Mouse (Mus musculus) megakaryocyte, embryonic 14.5 days (primary cell): ENCODE results near the gene Taok1. TPM values are rescaled to one million over a fixed set of nuclear protein-coding genes. Genes with fewer than 3 reads are reported as not detected.
A peak's percentile ranks its signal among the peaks of the same experiment; 100 is the strongest.
"Not testable (repeated sequence)": the region's sequence is repeated elsewhere in the genome, so short reads cannot be mapped to it uniquely, and the experiment has no call there.

Source experiments
- H3K27me3 ChIP-seq: replicated peaks from 2 replicates; pipeline ENCODE3; 2012; ENCODE audit warnings: inconsistent platforms
- H3K36me3 ChIP-seq: replicated peaks from 2 replicates; pipeline ENCODE3; 2012; ENCODE audit warnings: low read length, inconsistent platforms, mixed read lengths
- H3K4me1 ChIP-seq: 2 replicates; pipeline ENCODE4 v1.6.1; 2012; ENCODE audit warnings: inconsistent platforms
- H3K4me3 ChIP-seq: replicated peaks from 2 replicates; pipeline ENCODE3; 2012; ENCODE audit warnings: moderate library complexity, mild to moderate bottlenecking, inconsistent platforms
- H3K9me3 ChIP-seq: 2 replicates; pipeline ENCODE4 v1.6.1; 2012; ENCODE audit warnings: inconsistent platforms
- FLI1 ChIP-seq: IDR thresholded peaks from 2 replicates; pipeline ENCODE4 v1.6.1; 2012; ENCODE audit warnings: low read length, inconsistent platforms, mixed read lengths
- GATA1 ChIP-seq: IDR thresholded peaks from 3 replicates; pipeline ENCODE4 v1.6.1; 2012; ENCODE audit warnings: mixed read lengths, low read length, inconsistent platforms, borderline replicate concordance
- polyA plus RNA-seq: library from polyadenylated mRNA; stranded (reverse); fragments of >175 nt; gene quantifications from 2 replicates; pipeline ENCODE4 v1.2.3, GENCODE M21; 2012; ENCODE audit warnings: low replicate concordance; ENCODE audit not compliant: insufficient read depth

Gene Taok1
- polyA plus RNA-seq: 1.2 and 2.3 TPM in 2 replicates

- TF ChIP-seq GATA1 (no peak), FLI1 (no peak)
- Histone ChIP-seq H3K4me3 (peak within 1 kb of the TSS; percentile 97), H3K9me3 (no peaks in the 10 kb centered on the region)
Measured at GRCm38 (mm10) chr11:77607538-77608455, at the start of gene Taok1. TSS of gene Taok1 (minus strand) at chr11:77607815.

GRCm38 (mm10) chr11:77653406-77654190 is 46.0 kb upstream of the Taok1 start:
- H3K36me3 ChIP-seq, H3K4me3 ChIP-seq, H3K9me3 ChIP-seq: not testable (repeated sequence)
- Histone ChIP-seq H3K4me1 (peaks cover 24% of the 10 kb centered on the region), H3K27me3 (peaks cover 12% of the 10 kb centered on the region)

More at GRCm38 (mm10) chr11:77607538-77608455, at the start of gene Taok1:
- H3K27me3 ChIP-seq: no peaks in the 10 kb centered on the region
- peaks cover 21% of the 10 kb centered on the region for H3K36me3 ChIP-seq
- peaks cover 37% of the 10 kb centered on the region for H3K4me1 ChIP-seq

- TF ChIP-seq GATA1 (no peak), FLI1 (no peak)
- H3K27me3 ChIP-seq: peaks cover 6% of the 10 kb centered on the region
- peaks cover 22% of the 10 kb centered on the region for H3K4me1 ChIP-seq
Measured at GRCm38 (mm10) chr11:77652484-77652883, 44.9 kb upstream of the Taok1 start.

GRCm38 (mm10) chr11:77648878-77649277 is 41.3 kb upstream of the Taok1 start:
- peaks cover 12% of the 10 kb centered on the region for H3K4me1 ChIP-seq
- H3K27me3 ChIP-seq: peaks cover 31% of the 10 kb centered on the region
- no peaks in the 10 kb centered on the region for H3K9me3 ChIP-seq
- TF ChIP-seq GATA1 (no peak), FLI1 (no peak)
- H3K4me3 ChIP-seq: no peak overlapping the region
- no peaks in the 10 kb centered on the region for H3K36me3 ChIP-seq

More at GRCm38 (mm10) chr11:77652484-77652883, 44.9 kb upstream of the Taok1 start:
- Histone ChIP-seq H3K9me3 (no peaks in the 10 kb centered on the region), H3K36me3 (no peaks in the 10 kb centered on the region), H3K4me3 (no peak overlapping the region)

GRCm38 (mm10) chr11:77645481-77645880 is 37.9 kb upstream of the Taok1 start:
- H3K4me1 ChIP-seq: peaks cover 17% of the 10 kb centered on the region
- no peaks in the 10 kb centered on the region for H3K9me3 ChIP-seq
- TF ChIP-seq FLI1: no peak
- no peak for TF ChIP-seq GATA1
- peaks cover 33% of the 10 kb centered on the region for H3K27me3 ChIP-seq
- H3K36me3 ChIP-seq: no peaks in the 10 kb centered on the region
- H3K4me3 ChIP-seq: no peak overlapping the region

GRCm38 (mm10) chr11:77641390-77641789 is 33.8 kb upstream of the Taok1 start:
- TF ChIP-seq GATA1 (no peak), FLI1 (no peak)
- no peak overlapping the region for H3K4me3 ChIP-seq
- peaks cover 9% of the 10 kb centered on the region for H3K4me1 ChIP-seq
- H3K9me3 ChIP-seq: no peaks in the 10 kb centered on the region
- H3K27me3 ChIP-seq: peaks cover 21% of the 10 kb centered on the region
- H3K36me3 ChIP-seq: no peaks in the 10 kb centered on the region

- Histone ChIP-seq H3K27me3 (peaks cover 2% of the 10 kb centered on the region), H3K4me3 (peak overlapping the region; percentile 92), H3K36me3 (no peaks in the 10 kb centered on the region), H3K9me3 (peaks cover 8% of the 10 kb centered on the region), H3K4me1 (peaks cover 50% of the 10 kb centered on the region)
- TF ChIP-seq GATA1 (no peak), FLI1 (no peak)
Measured at GRCm38 (mm10) chr11:77630257-77630670, 22.6 kb upstream of the Taok1 start.

GRCm38 (mm10) chr11:77629476-77629875 is 21.9 kb upstream of the Taok1 start:
- peaks cover 58% of the 10 kb centered on the region for H3K4me1 ChIP-seq
- peaks cover under 1% of the 10 kb centered on the region for H3K27me3 ChIP-seq
- H3K4me3 ChIP-seq: peak overlapping the region; percentile 53
- TF ChIP-seq GATA1: no peak
- TF ChIP-seq FLI1: no peak
- H3K9me3 ChIP-seq: peaks cover 5% of the 10 kb centered on the region
- no peaks in the 10 kb centered on the region for H3K36me3 ChIP-seq

GRCm38 (mm10) chr11:77626596-77627535 is 19.3 kb upstream of the Taok1 start:
- no peaks in the 10 kb centered on the region for H3K36me3 ChIP-seq
- peak overlapping the region; percentile 89 for H3K4me3 ChIP-seq
- TF ChIP-seq GATA1 (no peak), FLI1 (no peak)
- no peaks in the 10 kb centered on the region for H3K9me3 ChIP-seq
- H3K27me3 ChIP-seq: no peaks in the 10 kb centered on the region
- peaks cover 84% of the 10 kb centered on the region for H3K4me1 ChIP-seq
